Mouse (Mus musculus) CH12.LX (cell line): ENCODE measurements around the gene Phka2. TPM values are rescaled to one million over a fixed set of nuclear protein-coding genes. Genes with fewer than 3 reads are reported as not detected.

Experiments used
- DNase-seq: peaks from one replicate; pipeline ENCODE4 v3.0.0-alpha.2; 2013; ENCODE audit errors: extremely low read depth
- H3K27ac ChIP-seq: 2 replicates; pipeline ENCODE4 v1.5.1; 2012; ENCODE audit warnings: low read depth, mild to moderate bottlenecking, control low read depth, moderate library complexity; ENCODE audit not compliant: insufficient read depth
- H3K27me3 ChIP-seq: replicated peaks from 2 replicates; pipeline ENCODE3; 2012; ENCODE audit warnings: inconsistent platforms
- H3K36me3 ChIP-seq, 2 experiments: replicated peaks in 1 of 2; 2 replicates each; pipeline versions ENCODE3 to v1.6.1; 2012; ENCODE audit warnings: inconsistent platforms in 1 of 2, low read length in 1 of 2, mild to moderate bottlenecking in 1 of 2, mixed read lengths in 1 of 2, moderate library complexity in 1 of 2; ENCODE audit not compliant: control insufficient read depth in 1 of 2, insufficient read depth in 1 of 2
- H3K4me1 ChIP-seq, 2 experiments: 2 replicates each; pipeline ENCODE4 v1.6.1; 2012; ENCODE audit warnings: inconsistent platforms in 1 of 2, moderate library complexity in 1 of 2; ENCODE audit not compliant: insufficient read depth in 2 of 2, control insufficient read depth in 1 of 2
- H3K4me2 ChIP-seq: 2 replicates; pipeline ENCODE4 v1.6.1; 2012; ENCODE audit warnings: low read depth, mild to moderate bottlenecking, control low read depth; ENCODE audit not compliant: poor library complexity, insufficient read depth, severe bottlenecking
- H3K4me3 ChIP-seq, 3 experiments: fragments of 150-350 bp in 1 of 3; sonication (generic) in 1 of 3; replicated peaks in 1 of 3; 2 replicates each; pipeline versions ENCODE3 to v1.5.1; 2011 to 2012; ENCODE audit warnings: low read depth in 2 of 3, low read length in 2 of 3, mild to moderate bottlenecking in 2 of 3, moderate library complexity in 2 of 3, control low read depth in 1 of 3, improper control_type of control experiment in 1 of 3, inconsistent platforms in 1 of 3, mixed read lengths in 1 of 3; ENCODE audit not compliant: poor library complexity in 1 of 3
- H3K79me2 ChIP-seq: replicated peaks from 2 replicates; pipeline ENCODE4 v1.6.1; 2012; ENCODE audit warnings: mild to moderate bottlenecking, moderate library complexity; ENCODE audit not compliant: control insufficient read depth, poor library complexity, insufficient read depth, severe bottlenecking; ENCODE audit errors: extremely low read depth
- H3K9ac ChIP-seq: 2 replicates; pipeline ENCODE4 v1.6.1; 2012; ENCODE audit warnings: low read depth, mild to moderate bottlenecking, control low read depth, moderate library complexity; ENCODE audit not compliant: insufficient read depth
- H3K9me3 ChIP-seq: replicated peaks from 2 replicates; pipeline ENCODE3; 2012; ENCODE audit warnings: low read length, inconsistent platforms, mixed read lengths
- BHLHE40 ChIP-seq: IDR thresholded peaks from 2 replicates; pipeline ENCODE4 v1.6.1; 2011; ENCODE audit warnings: mild to moderate bottlenecking, low read depth, low read length, improper control_type of control experiment
- CHD1 ChIP-seq: IDR thresholded peaks from 2 replicates; pipeline ENCODE4 v1.6.1; 2012; ENCODE audit warnings: low read depth, low read length, improper control_type of control experiment, inconsistent platforms
- CHD2 ChIP-seq: IDR thresholded peaks from 2 replicates; pipeline ENCODE4 v1.6.1; 2011; ENCODE audit warnings: low read length, improper control_type of control experiment
- E2F4 ChIP-seq: IDR thresholded peaks from 2 replicates; pipeline ENCODE4 v1.6.1; 2011; ENCODE audit warnings: low read depth, low read length, improper control_type of control experiment; ENCODE audit not compliant: insufficient replicate concordance
- GABPA ChIP-seq: IDR thresholded peaks from 2 replicates; pipeline ENCODE4 v1.6.1; 2012; ENCODE audit warnings: low read depth, low read length, improper control_type of control experiment, inconsistent platforms; ENCODE audit not compliant: insufficient replicate concordance
- IRF4 ChIP-seq: IDR thresholded peaks from 2 replicates; pipeline ENCODE4 v1.6.1; 2014; ENCODE audit warnings: low read depth, mild to moderate bottlenecking, inconsistent platforms, low read length, improper control_type of control experiment
- JUND ChIP-seq: conservative IDR thresholded peaks from 2 replicates; pipeline ENCODE4 v1.6.1; 2011; ENCODE audit warnings: low read depth, low read length, improper control_type of control experiment
- MYC ChIP-seq: IDR thresholded peaks from 2 replicates; pipeline ENCODE4 v1.6.1; 2011; ENCODE audit warnings: low read depth, mild to moderate bottlenecking, improper control_type of control experiment, low read length
- NELFE ChIP-seq: IDR thresholded peaks from 2 replicates; pipeline ENCODE4 v1.6.1; 2011; ENCODE audit warnings: low read depth, low read length, improper control_type of control experiment
- NRF1 ChIP-seq: IDR thresholded peaks from 2 replicates; pipeline ENCODE4 v1.6.1; 2014; ENCODE audit warnings: low read depth, mild to moderate bottlenecking, inconsistent platforms, low read length, improper control_type of control experiment, moderate library complexity
- PAX5 ChIP-seq: IDR thresholded peaks from 2 replicates; pipeline ENCODE4 v1.6.1; 2012; ENCODE audit warnings: low read length, inconsistent platforms, mixed read lengths
- POLR2AphosphoS2 ChIP-seq: IDR thresholded peaks from 2 replicates; pipeline ENCODE4 v1.6.1; 2011; ENCODE audit warnings: low read depth, low read length, improper control_type of control experiment
- RAD21 ChIP-seq: IDR thresholded peaks from 2 replicates; pipeline ENCODE4 v1.6.1; 2011; ENCODE audit warnings: low read depth, mild to moderate bottlenecking, low read length, improper control_type of control experiment, moderate library complexity
- SMC3 ChIP-seq: IDR thresholded peaks from 2 replicates; pipeline ENCODE4 v1.6.1; 2011; ENCODE audit warnings: low read depth, low read length, improper control_type of control experiment
- TCF12 ChIP-seq: IDR thresholded peaks from 2 replicates; pipeline ENCODE4 v1.6.1; 2014; ENCODE audit warnings: low read depth, mild to moderate bottlenecking, inconsistent platforms, low read length, improper control_type of control experiment
- UBTF ChIP-seq: IDR thresholded peaks from 2 replicates; pipeline ENCODE4 v1.6.1; 2012; ENCODE audit warnings: low read depth, mild to moderate bottlenecking, inconsistent platforms, low read length, improper control_type of control experiment, moderate library complexity
- ZKSCAN1 ChIP-seq: IDR thresholded peaks from 2 replicates; pipeline ENCODE4 v1.6.1; 2012; ENCODE audit warnings: low read depth, inconsistent platforms, low read length, improper control_type of control experiment, borderline replicate concordance
- ZMIZ1 ChIP-seq: IDR thresholded peaks from 2 replicates; pipeline ENCODE4 v1.6.1; 2012; ENCODE audit warnings: low read depth, mild to moderate bottlenecking, inconsistent platforms, low read length, improper control_type of control experiment
- ZNF384 ChIP-seq: IDR thresholded peaks from 2 replicates; pipeline ENCODE4 v1.6.1; 2012; ENCODE audit warnings: low read depth, low read length, improper control_type of control experiment, inconsistent platforms
- dilution Hi-C: fragments of 300-500 bp; cut with MboI; formaldehyde crosslinking; loops from 2 replicates; pipeline ENCODE4 v1.14.3; 2020; ENCODE audit warnings: low sequenced_read_pairs; ENCODE audit not compliant: extremely low pct_unique_long_range_greater_than_20kb, extremely low pct_ligation_motif_present
- in situ Hi-C: fragments of 300-500 bp; cut with MboI; formaldehyde crosslinking; loops from 3 replicates; pipeline ENCODE4 v1.14.3; 2019; ENCODE audit warnings: low sequenced_read_pairs, low pct_ligation_motif_present, low pct_unique_long_range_greater_than_20kb, mixed read lengths
- polyA plus RNA-seq: library from polyadenylated mRNA; unstranded; fragments of >175 nt; gene quantifications from 2 replicates; pipeline ENCODE4 v1.2.1, GENCODE M21; 2012; ENCODE audit warnings: low read depth; ENCODE audit not compliant: insufficient read length
- total RNA-seq, 2 experiments: library from RNA; depleted of rRNA; stranded (reverse); fragments of 300-350 nt in 1 of 2; fragments of >200 nt in 1 of 2; gene quantifications; 2 replicates each; pipeline ENCODE4 v1.2.3; 2012 to 2014

Gene Phka2
- total and polyA plus RNA-seq, 3 experiments = 8.2 to 12.5 (median 10.1) TPM

- no peak for DNase-seq
- Histone ChIP-seq H3K27me3 (no peaks in the 10 kb centered on the region), H3K27ac (no peak overlapping the region), H3K36me3 (no peaks in the 10 kb centered on the region), H3K9ac (no peak overlapping the region), H3K4me1 (peaks cover 0 to 5% of the 10 kb centered on the region in 2 experiments; a peak in 2 of 4 replicates), H3K9me3 (no peaks in the 10 kb centered on the region), H3K79me2 (0 out of 2 replicates have a peak, but pooled peaks cover 2% of the 10 kb centered on the region), H3K4me2 (no peak overlapping the region), H3K4me3 (peak overlapping the region; percentile 67 to 84 (median 67))
- dilution Hi-C loops = no loop called here
- in situ Hi-C loops = no loop called here
- TF ChIP-seq ZKSCAN1 (no peak), CHD2 (no peak), ZMIZ1 (no peak), GABPA (no peak), ZNF384 (no peak), SMC3 (no peak), CHD1 (no peak), E2F4 (no peak), TCF12 (no peak), NELFE (no peak), RAD21 (no peak), POLR2AphosphoS2 (no peak), BHLHE40 (no peak), IRF4 (no peak), JUND (no peak), MYC (no peak), UBTF (no peak), PAX5 (no peak), NRF1 (no peak)
Observed at GRCm38 (mm10) chrX:160501687-160502047, 299 bp upstream of the Phka2 start.

DNA sequence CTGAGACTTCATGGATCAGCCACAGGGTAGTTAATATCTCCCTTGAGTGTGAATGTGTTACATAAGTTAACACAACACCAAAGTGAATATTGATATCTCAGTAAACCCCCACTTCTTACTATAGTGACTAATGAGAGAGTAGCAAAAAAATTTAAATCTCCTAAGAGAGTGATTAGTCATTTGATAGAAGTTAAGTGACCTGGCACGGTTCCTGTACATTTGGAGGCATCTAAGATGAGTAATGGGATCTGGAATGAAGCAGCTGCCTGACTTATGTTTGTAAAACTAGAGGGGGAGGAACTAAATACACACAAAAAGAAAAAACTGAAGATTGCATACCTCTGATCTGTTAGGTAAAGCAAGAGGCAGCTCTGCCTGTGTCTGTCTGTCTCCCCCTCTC is 7.1 kb downstream of the Phka2 start:
- no peaks in the 10 kb centered on the region for H3K4me1 ChIP-seq
- H3K9me3 ChIP-seq = no peaks in the 10 kb centered on the region
- no peak for TF ChIP-seq PAX5
- no peak for TF ChIP-seq ZNF384
- no peak for TF ChIP-seq JUND
- no peak for TF ChIP-seq GABPA
- no peak for TF ChIP-seq SMC3
- no peaks in the 10 kb centered on the region for H3K36me3 ChIP-seq
- no peak for DNase-seq
- H3K79me2 ChIP-seq = 0 out of 2 replicates have a peak, but pooled peaks cover 2% of the 10 kb centered on the region
- H3K9ac ChIP-seq = no peak overlapping the region
- no peak overlapping the region for H3K4me2 ChIP-seq
- dilution Hi-C loops (no loop called here), in situ Hi-C loops (no loop called here)
- no peak overlapping the region for H3K4me3 ChIP-seq
- no peak overlapping the region for H3K27ac ChIP-seq
- no peaks in the 10 kb centered on the region for H3K27me3 ChIP-seq
